Mouse (Mus musculus): ENCODE measurements at regions not wholly inside any gene's neighbourhood (a gene's known extent, or its start where the extent isn't known, plus 50 kb on each side); places are given as distances from the start of the nearest gene placed in this dataset.

GRCm38 (mm10) chr6:100517662-100518061 is 153.3 kb downstream of the Shq1 start:
- DNase-seq (ENCODE audit: low read depth, low spot score), result no peak

GRCm38 (mm10) chr6:100512676-100513075 is 158.3 kb downstream of the Shq1 start:
- peak; percentile 62 for DNase-seq (ENCODE audit: low read depth, low spot score)

GRCm38 (mm10) chr6:100510676-100511075 is 160.3 kb downstream of the Shq1 start:
- no peak for DNase-seq (ENCODE audit: low read depth, low spot score)

GRCm38 (mm10) chr6:100505506-100506247 is 165.3 kb downstream of the Shq1 start:
- DNase-seq (ENCODE audit: low read depth, low spot score), result no peak

GRCm38 (mm10) chr6:100502961-100503782 is 167.8 kb downstream of the Shq1 start:
- DNase-seq (ENCODE audit: low read depth, low spot score), result no peak

- DNase-seq (ENCODE audit: low read depth, low spot score), result no peak
These were observed 168.8 kb downstream of the Shq1 start for GRCm38 (mm10) chr6:100502139-100502538.

GRCm38 (mm10) chr6:100500741-100501140 is 170.2 kb downstream of the Shq1 start:
- DNase-seq (ENCODE audit: low read depth, low spot score), result no peak

- no peak for DNase-seq (ENCODE audit: low read depth, low spot score)
These were observed 170.9 kb downstream of the Shq1 start for GRCm38 (mm10) chr6:100500060-100500459.

- no peak for DNase-seq (ENCODE audit: low read depth, low spot score)
These were observed 172.1 kb downstream of the Shq1 start for GRCm38 (mm10) chr6:100498861-100499271.

GRCm38 (mm10) chr6:100498126-100498525 is 172.8 kb downstream of the Shq1 start:
- no peak for DNase-seq (ENCODE audit: low read depth, low spot score)

GRCm38 (mm10) chr6:100496135-100496534 is 174.8 kb downstream of the Shq1 start:
- DNase-seq (ENCODE audit: low read depth, low spot score), result no peak

GRCm38 (mm10) chr6:100495131-100495530 is 175.8 kb downstream of the Shq1 start:
- no peak for DNase-seq (ENCODE audit: low read depth, low spot score)

GRCm38 (mm10) chr6:100493558-100493957 is 177.4 kb downstream of the Shq1 start:
- DNase-seq (ENCODE audit: low read depth, low spot score), result no peak

GRCm38 (mm10) chr6:100491811-100492210 is 179.1 kb downstream of the Shq1 start:
- DNase-seq (ENCODE audit: low read depth, low spot score), result no peak

- no peak for DNase-seq (ENCODE audit: low read depth, low spot score)
These were observed 179.8 kb downstream of the Shq1 start for GRCm38 (mm10) chr6:100490920-100491712.

GRCm38 (mm10) chr6:100483836-100484235 is 187.1 kb downstream of the Shq1 start:
- no peak for DNase-seq (ENCODE audit: low read depth, low spot score)

- DNase-seq (ENCODE audit: low read depth, low spot score), result no peak
These were observed 187.7 kb downstream of the Shq1 start for GRCm38 (mm10) chr6:100483084-100483810.

GRCm38 (mm10) chr6:100482572-100482971 is 188.4 kb downstream of the Shq1 start:
- no peak for DNase-seq (ENCODE audit: low read depth, low spot score)

- peak; percentile 4 for DNase-seq (ENCODE audit: low read depth, low spot score)
These were observed 190.4 kb downstream of the Shq1 start for GRCm38 (mm10) chr6:100480525-100480924.

GRCm38 (mm10) chr6:100479881-100480280 is 191.1 kb downstream of the Shq1 start:
- peak; percentile 2 for DNase-seq (ENCODE audit: low read depth, low spot score)

GRCm38 (mm10) chr6:100479455-100479854 is 191.5 kb downstream of the Shq1 start:
- DNase-seq (ENCODE audit: low read depth, low spot score), result peak; percentile 12
